Mouse (Mus musculus) lung, postnatal 10 days (tissue): ENCODE measurements at regions not wholly inside any gene's neighbourhood (a gene's known extent, or its start where the extent isn't known, plus 50 kb on each side); places are given as distances from the start of the nearest gene placed in this dataset.
A peak's percentile ranks its signal among the peaks of the same experiment; 100 is the strongest.

ENCODE experiments used
- DNase-seq: peaks from one replicate; pipeline ENCODE4 v3.0.0; 2021

DNA sequence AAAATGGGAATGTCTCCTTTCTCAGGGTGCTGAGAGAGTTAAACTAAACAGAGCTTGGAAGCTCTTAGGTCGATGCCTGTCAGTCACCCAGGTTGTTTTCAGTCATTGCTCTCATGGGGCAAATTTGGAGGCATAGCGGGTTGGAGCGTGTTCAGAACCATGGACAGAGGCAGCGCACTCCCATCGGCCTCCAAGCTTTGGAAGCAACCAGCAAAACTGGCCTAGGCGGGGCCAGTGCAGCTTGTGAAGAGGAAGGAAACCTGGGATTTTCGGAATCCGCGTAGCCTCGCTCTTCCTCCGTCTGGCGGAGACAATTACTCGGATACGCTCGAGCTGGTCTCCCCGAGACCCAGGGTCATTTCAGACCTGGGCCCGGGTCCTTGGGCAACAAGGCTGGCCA, 63.4 kb upstream of the Pax2 start:
- peak; percentile 78 for DNase-seq

- DNase-seq: no peak
These were observed 63.0 kb upstream of the Pax2 start for GRCm38 (mm10) chr19:44692816-44693215.

DNA sequence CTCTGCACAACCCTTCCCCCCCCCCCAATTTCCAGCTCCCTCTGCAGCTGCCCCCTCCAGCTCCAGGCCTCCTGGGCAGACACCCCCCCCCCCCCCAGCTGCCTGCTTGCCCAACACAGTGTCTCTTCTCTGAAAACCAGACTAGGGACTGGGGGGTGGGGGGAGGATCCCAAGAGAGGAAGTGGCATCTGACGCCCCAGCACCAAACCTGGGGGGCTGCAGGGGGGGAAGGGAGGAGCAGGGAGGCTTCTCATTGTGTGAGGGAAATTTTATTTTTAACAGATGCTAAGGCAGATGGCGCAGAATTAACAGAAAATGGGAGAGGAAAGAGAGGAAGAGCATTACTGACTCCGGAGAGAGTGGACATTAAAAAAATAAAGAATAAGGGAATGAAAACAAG, 60.5 kb upstream of the Pax2 start:
- DNase-seq: no peak

- DNase-seq: no peak
These were observed 59.7 kb upstream of the Pax2 start for GRCm38 (mm10) chr19:44696059-44696712.

DNA sequence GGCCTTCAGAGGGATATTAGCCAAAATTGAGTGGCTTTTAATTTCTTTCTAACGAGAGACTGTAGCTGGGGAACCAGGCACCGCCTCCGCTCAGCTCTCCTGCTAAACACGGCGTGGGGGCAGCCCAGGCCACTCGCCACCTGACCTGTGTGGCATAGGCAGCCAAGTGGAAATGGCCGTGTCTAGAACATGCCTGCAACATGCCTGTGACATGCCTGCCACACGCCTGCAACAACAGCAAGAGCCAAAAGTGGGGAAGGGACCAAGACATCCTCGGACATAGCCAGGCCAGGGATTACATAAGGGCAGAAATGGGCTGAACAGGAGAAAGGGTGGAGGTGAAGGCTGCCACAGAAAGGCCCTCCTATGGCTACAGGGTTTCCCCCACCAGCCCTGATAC, 59.1 kb upstream of the Pax2 start:
- DNase-seq: no peak

DNA sequence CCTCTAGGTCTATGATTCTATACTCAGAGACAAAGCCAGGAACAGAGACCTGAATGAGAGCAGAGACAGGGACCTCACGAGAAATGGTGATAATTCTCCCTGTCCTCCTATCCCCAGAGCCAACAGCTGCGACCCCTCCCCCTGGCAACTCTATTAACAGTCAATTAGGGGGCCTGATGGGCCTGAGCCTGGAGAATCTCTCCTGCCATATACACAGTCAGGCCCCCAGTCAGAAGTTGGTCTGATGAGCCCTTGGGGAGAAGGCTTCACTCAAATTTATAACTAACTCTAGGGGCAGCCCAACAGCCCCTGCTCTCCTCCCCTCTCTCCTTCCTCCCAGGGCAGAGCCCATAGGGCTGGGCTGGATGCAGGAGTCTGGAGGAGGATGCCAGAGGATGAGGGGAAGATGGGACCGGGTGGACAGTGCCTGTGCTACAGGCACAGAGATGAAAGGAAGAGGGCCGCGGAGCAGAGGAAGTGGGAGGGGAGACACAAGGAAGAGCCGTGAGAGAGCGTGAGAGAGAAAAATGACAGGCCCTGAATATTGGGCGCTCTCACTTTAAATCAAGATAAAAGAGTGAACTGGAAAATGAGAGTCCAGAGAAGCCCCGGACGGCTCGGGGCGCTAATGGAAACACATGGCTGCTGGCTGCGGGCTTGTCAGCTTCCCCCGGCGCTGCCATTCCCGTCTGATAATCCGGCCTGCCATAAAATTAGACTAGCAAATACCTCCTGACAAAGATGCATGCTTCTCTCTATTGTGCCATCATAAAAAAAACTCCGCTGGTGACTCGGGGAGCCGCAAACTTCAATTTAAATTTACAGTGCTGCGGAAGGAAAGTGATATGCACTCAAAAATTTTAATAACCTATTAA, 57.2 kb upstream of the Pax2 start:
- no peak for DNase-seq
